Mouse (Mus musculus) neural tube, embryonic 15.5 days (tissue): ENCODE results near the gene Plxdc2. TPM values are rescaled to one million over a fixed set of nuclear protein-coding genes. Genes with fewer than 3 reads are reported as not detected.
A peak's percentile ranks its signal among the peaks of the same experiment; 100 is the strongest.

Experiments used
- ATAC-seq: fragments of 200-750 bp; cut with Nextera tagmentation; 2 replicates; pipeline ENCODE4 v1.8.0; 2017; ENCODE audit warnings: mild to moderate bottlenecking, moderate TSS enrichment, moderate library complexity; ENCODE audit not compliant: low FRiP score
- H3K27ac ChIP-seq: fragments of 300-500 bp; sonication (generic); replicated peaks from 2 replicates; pipeline ENCODE4 v1.5.1; 2015; ENCODE audit warnings: mild to moderate bottlenecking, inconsistent platforms
- H3K27me3 ChIP-seq: fragments of 300-500 bp; sonication (generic); replicated peaks from 2 replicates; pipeline ENCODE4 v1.6.1; 2015; ENCODE audit warnings: inconsistent platforms
- H3K36me3 ChIP-seq: fragments of 300-500 bp; sonication (generic); 2 replicates; pipeline ENCODE4 v1.6.1; 2015; ENCODE audit warnings: inconsistent platforms
- H3K4me1 ChIP-seq: fragments of 300-500 bp; sonication (generic); 2 replicates; pipeline ENCODE4 v1.6.1; 2015; ENCODE audit warnings: inconsistent platforms
- H3K4me2 ChIP-seq: fragments of 300-500 bp; sonication (generic); 2 replicates; pipeline ENCODE4 v1.6.1; 2015; ENCODE audit warnings: inconsistent platforms, mild to moderate bottlenecking, moderate library complexity
- H3K4me3 ChIP-seq: fragments of 300-500 bp; sonication (generic); replicated peaks from 2 replicates; pipeline ENCODE4 v1.5.1; 2015; ENCODE audit warnings: mild to moderate bottlenecking, inconsistent platforms
- H3K9ac ChIP-seq: fragments of 300-500 bp; sonication (generic); replicated peaks from 2 replicates; pipeline ENCODE4 v1.6.1; 2015; ENCODE audit warnings: mild to moderate bottlenecking, inconsistent platforms
- H3K9me3 ChIP-seq: fragments of 300-500 bp; sonication (generic); replicated peaks from 2 replicates; pipeline ENCODE4 v1.6.1; 2016; ENCODE audit warnings: inconsistent platforms
- WGBS: fragments of 180-500 bp; shearing (Covaris S2); methylation state at CpG from one replicate; pipeline ENCODE4 v1.1.7; 2015; ENCODE audit warnings: mixed read lengths; 5-methylcytosine and 5-hydroxymethylcytosine counted together
- polyA plus RNA-seq: library from polyadenylated mRNA; unstranded; fragments of >200 nt; fragmentation: Nextera tagmentation; extraction: Ambion mirVana; gene quantifications from 2 replicates; pipeline ENCODE4 v1.2.1, GENCODE M21; 2015

Gene Plxdc2
- polyA plus RNA-seq, result 29.3 and 33.2 TPM in 2 replicates

DNA sequence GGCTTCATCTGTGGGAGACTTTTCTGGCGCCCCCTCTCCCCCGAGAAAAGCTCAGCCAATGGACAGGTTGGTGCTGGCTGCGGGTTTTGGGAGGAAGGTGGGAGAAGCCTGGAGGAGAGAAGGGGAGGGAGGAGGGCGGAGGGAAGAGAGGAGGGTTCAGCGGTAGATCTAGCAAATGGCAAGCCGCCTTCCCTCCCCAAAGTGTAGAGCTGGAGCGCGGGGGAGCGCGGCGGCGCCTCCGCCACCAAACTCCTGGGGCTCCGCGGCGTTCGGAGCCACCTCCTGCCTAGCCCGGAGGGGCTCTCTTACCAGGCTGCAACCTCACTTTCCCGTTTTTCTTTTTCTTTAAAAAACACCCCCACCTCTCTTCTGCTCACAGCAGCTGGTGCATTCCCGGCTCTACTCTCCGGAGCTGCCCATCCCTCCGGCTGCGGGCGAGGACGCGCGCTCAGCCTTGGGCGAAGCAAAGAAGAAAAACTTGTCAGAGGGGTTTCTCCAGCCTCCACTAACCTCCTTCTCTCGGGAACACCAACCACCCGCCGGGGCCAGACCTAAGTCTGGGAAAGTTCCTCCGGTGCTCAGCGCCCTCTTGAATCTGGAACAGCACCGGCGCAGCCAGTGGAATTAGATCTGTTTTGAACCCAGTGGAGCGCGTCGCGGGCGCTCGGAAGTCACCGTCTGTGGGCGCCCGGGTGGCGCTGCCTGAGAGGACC lies at the start of gene Plxdc2:
Gene Plxdc2 (plus strand): TSS at position 199 of the 713 bp plus-strand sequence.
- Histone ChIP-seq H3K27ac (peak within 1 kb of the TSS; percentile 91), H3K9me3 (no peaks in the 10 kb centered on the region), H3K27me3 (no peaks in the 10 kb centered on the region), H3K4me3 (peak within 1 kb of the TSS; percentile 73), H3K4me2 (peak within 1 kb of the TSS; percentile 78), H3K36me3 (no peaks in the 10 kb centered on the region), H3K4me1 (peaks cover 18% of the 10 kb centered on the region), H3K9ac (peak within 1 kb of the TSS; percentile 78)
- under 1% methylated on average over 45 of the region's 45 CpGs for WGBS
- peak; percentile 96 for ATAC-seq

- no peaks in the 10 kb centered on the region for H3K27me3 ChIP-seq
- no peaks in the 10 kb centered on the region for H3K9me3 ChIP-seq
- no peaks in the 10 kb centered on the region for H3K36me3 ChIP-seq
- 42% methylated on average over 2 of the region's 2 CpGs for WGBS
- no peak overlapping the region for H3K4me2 ChIP-seq
- no peak overlapping the region for H3K9ac ChIP-seq
- H3K4me1 ChIP-seq, result no peaks in the 10 kb centered on the region
- ATAC-seq, result no peak
- H3K27ac ChIP-seq, result no peak overlapping the region
- H3K4me3 ChIP-seq, result no peak overlapping the region
These were observed 45.7 kb upstream of the Plxdc2 start for GRCm38 (mm10) chr2:16310387-16310786.

DNA sequence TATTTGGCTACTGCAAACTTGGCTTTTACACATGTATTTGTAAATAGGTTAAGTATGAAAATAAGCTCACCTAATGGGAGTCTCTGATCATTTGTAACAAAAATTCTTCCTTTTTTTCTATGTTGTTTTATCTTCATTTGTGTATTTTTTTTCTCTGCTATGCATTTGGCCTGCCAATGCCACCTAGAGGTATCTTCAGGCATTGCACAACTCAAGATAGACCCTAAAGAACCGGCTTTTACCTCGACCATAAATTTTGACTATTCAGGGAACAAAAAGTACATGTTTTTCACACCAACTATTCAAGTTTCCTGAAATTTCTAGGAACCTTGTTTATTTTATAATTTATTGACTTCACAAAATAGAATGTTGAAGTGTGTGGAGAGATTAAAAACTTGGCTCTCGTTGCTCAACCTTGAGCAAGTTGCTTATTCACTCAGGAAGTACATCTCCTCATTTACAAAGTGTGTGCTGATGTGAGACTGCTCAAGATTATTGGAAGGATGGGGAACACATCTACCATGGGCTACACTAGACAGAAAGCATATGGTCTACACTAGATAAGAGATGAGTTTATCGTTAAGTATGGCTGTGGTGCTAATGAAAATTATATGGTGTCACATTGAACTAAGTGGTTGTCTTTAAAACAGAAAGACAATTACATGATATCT lies 43.6 kb upstream of the Plxdc2 start:
- Histone ChIP-seq H3K27ac (no peak overlapping the region), H3K4me2 (no peak overlapping the region), H3K4me1 (no peaks in the 10 kb centered on the region), H3K9ac (no peak overlapping the region), H3K4me3 (no peak overlapping the region), H3K27me3 (no peaks in the 10 kb centered on the region), H3K9me3 (no peaks in the 10 kb centered on the region), H3K36me3 (no peaks in the 10 kb centered on the region)
- ATAC-seq, result no peak
- WGBS, result 65% methylated on average over 4 of the region's 4 CpGs

- no peak overlapping the region for H3K27ac ChIP-seq
- H3K4me1 ChIP-seq, result no peaks in the 10 kb centered on the region
- H3K4me3 ChIP-seq, result no peak overlapping the region
- no peak overlapping the region for H3K4me2 ChIP-seq
- WGBS, result 26% methylated on average over 4 of the region's 4 CpGs
- H3K36me3 ChIP-seq, result no peaks in the 10 kb centered on the region
- H3K9ac ChIP-seq, result no peak overlapping the region
- no peaks in the 10 kb centered on the region for H3K27me3 ChIP-seq
- ATAC-seq, result no peak
- no peaks in the 10 kb centered on the region for H3K9me3 ChIP-seq
These were observed 20.8 kb upstream of the Plxdc2 start for GRCm38 (mm10) chr2:16335194-16335781.

DNA sequence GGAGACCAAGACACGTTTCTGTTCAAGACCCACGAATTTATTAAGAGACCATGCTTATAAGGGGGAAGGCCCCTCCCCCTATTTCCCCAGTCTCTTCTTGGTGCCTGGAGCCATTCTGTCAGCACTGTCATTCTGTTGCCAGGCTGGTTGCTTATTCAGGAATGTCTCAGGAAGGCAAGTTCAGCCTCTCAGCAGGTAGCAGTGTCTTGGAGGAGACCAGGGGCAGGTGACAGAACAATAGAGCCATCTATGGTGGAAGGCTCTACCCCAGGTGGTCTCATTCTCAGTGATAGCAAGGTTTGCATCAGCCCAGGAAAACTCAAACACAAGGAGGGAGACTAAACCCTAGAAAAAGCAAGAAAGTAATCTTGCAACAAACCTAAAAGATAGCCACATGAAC lies 11.5 kb upstream of the Plxdc2 start:
- Histone ChIP-seq H3K4me2 (no peak overlapping the region), H3K9ac (no peak overlapping the region), H3K4me3 (no peak overlapping the region), H3K4me1 (no peaks in the 10 kb centered on the region), H3K36me3 (no peaks in the 10 kb centered on the region), H3K9me3 (no peaks in the 10 kb centered on the region), H3K27me3 (no peaks in the 10 kb centered on the region), H3K27ac (no peak overlapping the region)
- ATAC-seq, result no peak
- WGBS, result 59% methylated on average over 2 of the region's 2 CpGs

- no peak for ATAC-seq
- no peak overlapping the region for H3K4me3 ChIP-seq
- H3K4me2 ChIP-seq, result no peak overlapping the region
- no peaks in the 10 kb centered on the region for H3K9me3 ChIP-seq
- H3K27ac ChIP-seq, result no peak overlapping the region
- no peaks in the 10 kb centered on the region for H3K27me3 ChIP-seq
- H3K9ac ChIP-seq, result no peak overlapping the region
- H3K4me1 ChIP-seq, result peaks cover 5% of the 10 kb centered on the region
- H3K36me3 ChIP-seq, result no peaks in the 10 kb centered on the region
- 53% methylated on average over 3 of the region's 3 CpGs for WGBS
These were observed 5.0 kb upstream of the Plxdc2 start for GRCm38 (mm10) chr2:16351106-16351505.

DNA sequence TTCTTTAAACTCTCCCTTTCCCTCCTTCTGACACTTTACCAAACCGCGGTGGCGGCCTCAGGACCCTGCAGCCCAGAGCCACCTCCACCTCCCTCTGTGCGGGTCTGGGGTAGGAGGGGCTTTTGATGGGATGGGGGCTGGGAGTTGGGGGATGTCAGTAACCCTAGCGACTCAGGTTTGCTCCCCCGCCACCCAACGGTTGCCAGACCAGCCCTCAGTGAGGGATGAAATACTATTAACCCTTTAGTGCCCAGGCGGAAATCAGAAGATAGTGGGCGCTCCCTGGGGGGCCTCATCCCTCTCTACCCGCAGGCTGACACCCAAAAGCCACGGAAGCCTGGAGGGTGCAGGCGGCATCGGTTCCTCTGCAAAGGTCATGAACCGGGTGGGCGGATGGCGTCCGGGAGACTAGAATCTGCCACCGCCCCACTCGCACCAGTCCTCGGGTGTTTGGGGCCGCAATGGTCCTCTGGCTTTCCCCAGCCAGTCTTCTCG lies 446 bp upstream of the Plxdc2 start:
- Histone ChIP-seq H3K4me2 (peak overlapping the region; percentile 78), H3K27me3 (no peaks in the 10 kb centered on the region), H3K9me3 (no peaks in the 10 kb centered on the region), H3K27ac (peak overlapping the region; percentile 91), H3K4me3 (peak overlapping the region; percentile 73), H3K36me3 (no peaks in the 10 kb centered on the region), H3K9ac (peak overlapping the region; percentile 78), H3K4me1 (peaks cover 18% of the 10 kb centered on the region)
- under 1% methylated on average over 22 of the region's 22 CpGs for WGBS
- peak; percentile 92 for ATAC-seq

- H3K9ac ChIP-seq, result peak overlapping the region; percentile 78
- WGBS, result 3% methylated on average over 33 of the region's 33 CpGs
- no peak for ATAC-seq
These were observed 1.1 kb downstream of the Plxdc2 start for GRCm38 (mm10) chr2:16356921-16357837.

DNA sequence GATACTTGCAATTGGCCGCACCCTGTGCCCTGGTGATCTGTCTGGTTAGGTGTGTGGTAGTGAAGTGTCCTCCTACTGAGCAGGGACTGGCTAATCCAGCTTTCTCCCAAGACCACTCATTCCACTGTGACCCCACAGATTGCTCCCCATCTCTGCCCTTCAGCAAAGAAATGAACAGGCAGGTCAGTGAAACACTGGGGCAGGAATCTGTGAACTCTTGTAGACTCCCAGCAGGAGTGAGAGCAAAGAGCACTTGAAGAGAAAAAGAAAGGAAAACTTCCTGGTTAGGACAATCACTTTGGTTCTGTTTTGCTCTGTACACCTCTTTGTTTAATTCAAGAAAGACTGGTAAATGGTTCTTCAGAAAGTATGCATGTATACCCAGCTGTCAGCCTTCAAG lies 1.8 kb downstream of the Plxdc2 start:
- no peak for ATAC-seq
- H3K27me3 ChIP-seq, result no peaks in the 10 kb centered on the region
- H3K4me1 ChIP-seq, result peaks cover 18% of the 10 kb centered on the region
- H3K4me3 ChIP-seq, result peak overlapping the region; percentile 73
- WGBS, result 52% methylated on average over 1 of the region's 1 CpGs
- peak overlapping the region; percentile 78 for H3K9ac ChIP-seq
- no peaks in the 10 kb centered on the region for H3K36me3 ChIP-seq
- peak overlapping the region; percentile 78 for H3K4me2 ChIP-seq
- H3K9me3 ChIP-seq, result no peaks in the 10 kb centered on the region
- H3K27ac ChIP-seq, result no peak overlapping the region

More at GRCm38 (mm10) chr2:16356921-16357837, 1.1 kb downstream of the Plxdc2 start:
- Histone ChIP-seq H3K27me3 (no peaks in the 10 kb centered on the region), H3K9me3 (no peaks in the 10 kb centered on the region), H3K4me3 (peak overlapping the region; percentile 73), H3K4me1 (peaks cover 18% of the 10 kb centered on the region), H3K27ac (peak overlapping the region; percentile 91), H3K36me3 (no peaks in the 10 kb centered on the region), H3K4me2 (peak overlapping the region; percentile 78)

DNA sequence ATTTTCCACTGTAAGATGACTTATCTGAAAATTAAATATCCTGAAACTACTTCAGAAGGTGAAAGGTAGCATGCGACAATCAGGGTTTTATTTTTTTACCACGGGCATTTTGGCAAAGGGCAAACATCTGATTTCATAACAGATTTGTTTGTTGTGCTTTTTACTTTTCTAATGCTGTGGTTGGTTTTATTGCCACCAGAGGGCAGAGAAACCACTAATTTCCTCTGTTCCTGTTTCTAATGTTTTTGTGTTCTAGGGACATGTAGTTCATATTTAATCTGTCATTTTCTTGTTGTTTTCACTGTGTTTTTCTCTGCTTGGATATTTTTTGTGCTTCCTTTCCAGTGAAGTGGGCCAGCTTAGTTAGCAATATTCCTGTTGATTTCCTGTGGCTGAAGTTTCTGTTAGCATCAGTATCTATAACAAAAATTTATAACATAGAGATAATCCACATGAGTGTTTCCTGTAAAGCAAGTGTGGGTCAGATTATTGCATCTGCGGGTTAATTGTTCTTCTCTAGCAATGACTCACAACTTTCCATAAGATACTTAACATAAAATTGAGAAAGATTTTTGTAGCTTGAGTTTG lies 3.3 kb downstream of the Plxdc2 start:
- no peak for ATAC-seq
- 73% methylated on average over 3 of the region's 3 CpGs for WGBS
- H3K27ac ChIP-seq, result no peak overlapping the region
- H3K27me3 ChIP-seq, result no peaks in the 10 kb centered on the region
- H3K4me2 ChIP-seq, result peak overlapping the region; percentile 78
- H3K36me3 ChIP-seq, result no peaks in the 10 kb centered on the region
- peaks cover 18% of the 10 kb centered on the region for H3K4me1 ChIP-seq
- no peaks in the 10 kb centered on the region for H3K9me3 ChIP-seq
- no peak overlapping the region for H3K9ac ChIP-seq
- H3K4me3 ChIP-seq, result peak overlapping the region; percentile 18

- H3K9ac ChIP-seq, result no peak overlapping the region
- 85% methylated on average over 1 of the region's 1 CpGs for WGBS
- ATAC-seq, result no peak
These were observed 8.6 kb downstream of the Plxdc2 start for GRCm38 (mm10) chr2:16364749-16365148.

More at GRCm38 (mm10) chr2:16364749-16365148, 8.6 kb downstream of the Plxdc2 start:
- Histone ChIP-seq H3K9me3 (no peaks in the 10 kb centered on the region), H3K4me3 (no peak overlapping the region), H3K36me3 (no peaks in the 10 kb centered on the region), H3K27me3 (no peaks in the 10 kb centered on the region), H3K4me1 (no peaks in the 10 kb centered on the region), H3K4me2 (no peak overlapping the region), H3K27ac (no peak overlapping the region)
